Mouse (Mus musculus) ES-E14 (cell line): ENCODE results near the gene Nup153. TPM values are rescaled to one million over a fixed set of nuclear protein-coding genes. Genes with fewer than 3 reads are reported as not detected.

Experiments used
- DNase-seq: peaks from one replicate; pipeline ENCODE4 v3.0.0-alpha.2; 2013; ENCODE audit warnings: low read depth, low spot score
- H3K27ac ChIP-seq: 2 replicates; pipeline ENCODE4 v1.5.1; 2012; ENCODE audit warnings: low read depth, mild to moderate bottlenecking, low read length, moderate library complexity, mixed read lengths; ENCODE audit not compliant: poor library complexity, insufficient read depth, severe bottlenecking
- H3K36me3 ChIP-seq: 2 replicates; pipeline ENCODE4 v1.6.1; 2012; ENCODE audit warnings: mild to moderate bottlenecking, low read length, moderate library complexity, mixed read lengths; ENCODE audit not compliant: control insufficient read depth, poor library complexity, insufficient read depth, severe bottlenecking
- H3K4me1 ChIP-seq, 2 experiments: fragments of 150-350 bp in 1 of 2; sonication (generic) in 1 of 2; 2 replicates each; pipeline ENCODE4 v1.6.1; 2012; ENCODE audit warnings: low read length in 2 of 2, mild to moderate bottlenecking in 1 of 2, mixed read lengths in 1 of 2; ENCODE audit not compliant: control insufficient read depth in 2 of 2, insufficient read depth in 2 of 2, poor library complexity in 1 of 2
- H3K4me3 ChIP-seq, 2 experiments: fragments of 150-350 bp in 1 of 2; sonication (generic) in 1 of 2; 2 replicates each; pipeline ENCODE4 v1.5.1; 2012; ENCODE audit warnings: low read length in 2 of 2, low read depth in 1 of 2, mild to moderate bottlenecking in 1 of 2, mixed read lengths in 1 of 2; ENCODE audit not compliant: insufficient read depth in 1 of 2, poor library complexity in 1 of 2, severe bottlenecking in 1 of 2
- H3K9ac ChIP-seq: 2 replicates; pipeline ENCODE4 v1.6.1; 2012; ENCODE audit warnings: low read depth, mild to moderate bottlenecking, low read length, mixed read lengths; ENCODE audit not compliant: poor library complexity, insufficient read depth, severe bottlenecking
- H3K9me3 ChIP-seq: fragments of 150-350 bp; sonication (generic); 2 replicates; pipeline ENCODE4 v1.6.1; 2012; ENCODE audit warnings: low read depth, mild to moderate bottlenecking, low read length; ENCODE audit not compliant: control insufficient read depth, insufficient read depth
- CHD2 ChIP-seq: IDR thresholded peaks from 2 replicates; pipeline ENCODE4 v1.6.1; 2014; ENCODE audit warnings: mild to moderate bottlenecking, low read depth, low read length, inconsistent platforms
- HCFC1 ChIP-seq: IDR thresholded peaks from 2 replicates; pipeline ENCODE4 v1.6.1; 2012; ENCODE audit warnings: low read length, inconsistent platforms, borderline replicate concordance; ENCODE audit not compliant: insufficient read depth
- MAFK ChIP-seq: IDR thresholded peaks from 2 replicates; pipeline ENCODE4 v1.6.1; 2014; ENCODE audit warnings: mild to moderate bottlenecking, low read depth, low read length, inconsistent platforms; ENCODE audit not compliant: insufficient read depth
- ZC3H11A ChIP-seq: IDR thresholded peaks from 2 replicates; pipeline ENCODE4 v1.6.1; 2012; ENCODE audit warnings: low read depth, mild to moderate bottlenecking, inconsistent platforms, low read length, borderline replicate concordance
- ZNF384 ChIP-seq: IDR thresholded peaks from 2 replicates; pipeline ENCODE4 v1.6.1; 2012; ENCODE audit warnings: low read depth, low read length, inconsistent platforms
- in situ Hi-C, 2 experiments: fragments of 600-800 bp; cut with MboI; formaldehyde crosslinking; loops; one replicate each; pipeline ENCODE4 v1.15.1; 2025; ENCODE audit warnings: low sequenced_read_pairs in 2 of 2, inconsistent platforms in 1 of 2; ENCODE audit not compliant: unreplicated experiment in 2 of 2
- total RNA-seq: library from RNA; depleted of rRNA; stranded (reverse); fragments of 300-350 nt; gene quantifications from 2 replicates; pipeline ENCODE4 v1.2.3, GENCODE M21; 2012

Gene Nup153
- total RNA-seq, 1 experiment: 125 TPM

DNA sequence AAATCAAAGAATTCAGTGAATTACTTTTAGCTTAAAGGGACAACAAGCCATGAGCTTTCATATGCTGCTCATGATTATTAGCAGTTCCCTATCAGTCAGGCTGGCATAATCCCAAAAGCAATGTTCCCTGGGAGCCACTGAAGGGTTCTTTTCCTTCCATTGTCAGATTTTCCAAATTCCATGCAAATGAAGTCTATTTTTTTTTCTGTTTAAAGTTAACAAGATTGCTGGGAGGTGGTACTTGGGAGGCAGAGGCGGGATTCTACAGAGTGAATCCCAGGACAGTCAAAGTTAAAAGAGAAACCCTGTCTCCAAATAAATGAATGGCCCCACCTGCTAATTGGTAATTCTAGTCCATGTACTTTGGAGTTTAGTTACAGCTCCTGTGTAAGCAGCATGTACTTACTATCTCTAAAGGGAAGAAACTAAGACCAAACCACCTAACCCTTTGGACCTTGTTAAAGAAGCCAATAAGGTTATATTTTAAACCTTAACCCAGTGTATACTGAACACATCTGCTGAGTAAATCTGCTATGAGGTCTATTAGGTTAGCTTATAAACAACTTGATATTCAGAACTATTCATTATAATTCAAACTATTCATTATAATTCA, 32.3 kb downstream of the Nup153 start:
- no peaks in the 10 kb centered on the region for H3K9me3 ChIP-seq
- H3K36me3 ChIP-seq: peaks cover 6% of the 10 kb centered on the region
- no peak overlapping the region for H3K4me3 ChIP-seq
- H3K9ac ChIP-seq: no peak overlapping the region
- no peak overlapping the region; the same call in 1 of the 2 replicates for H3K27ac ChIP-seq
- TF ChIP-seq ZNF384 (peak; percentile 73), HCFC1 (no peak)
- in situ Hi-C loops: no loop called here
- peaks cover 0 to 23% of the 10 kb centered on the region in 2 experiments; a peak in 2 of 4 replicates for H3K4me1 ChIP-seq
- no peak for DNase-seq

DNA sequence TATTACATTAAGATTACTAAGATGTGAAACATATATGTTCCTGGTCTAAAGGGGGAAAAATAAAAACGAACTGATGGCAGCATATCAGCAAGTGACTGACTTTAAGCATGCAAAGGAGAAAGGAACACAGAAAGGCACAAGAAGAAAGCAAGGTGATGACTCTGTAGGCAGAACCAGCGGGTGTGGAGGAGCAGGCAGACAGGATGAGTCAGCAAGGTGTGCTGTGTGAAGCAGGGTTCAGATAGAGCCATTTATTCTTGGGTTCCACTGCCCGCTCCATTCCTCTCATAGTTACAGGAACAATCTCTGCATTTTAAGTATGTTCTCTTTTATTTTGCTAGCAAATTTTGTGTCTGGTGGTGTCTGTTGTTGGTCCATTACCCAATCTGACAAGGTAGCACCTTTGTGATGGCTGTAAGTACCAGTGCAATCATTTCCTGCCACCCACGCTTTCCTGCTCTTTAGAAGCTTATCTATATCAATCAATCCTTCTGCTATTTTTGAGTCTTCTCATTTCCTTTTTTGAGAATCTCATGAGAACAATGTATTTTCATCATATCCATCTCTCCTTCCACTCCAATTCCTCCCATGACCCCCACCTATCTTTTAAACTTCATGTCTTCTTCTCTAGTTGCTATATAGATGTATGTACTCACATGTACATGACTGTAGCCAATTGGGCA, 37.0 kb downstream of the Nup153 start:
- no peak for DNase-seq
- Histone ChIP-seq H3K4me3 (no peak overlapping the region), H3K27ac (no peak overlapping the region), H3K9ac (no peak overlapping the region), H3K36me3 (peaks cover 18% of the 10 kb centered on the region), H3K4me1 (peaks cover 0 to 7% of the 10 kb centered on the region in 2 experiments; a peak in 2 of 4 replicates), H3K9me3 (no peaks in the 10 kb centered on the region)
- in situ Hi-C loops: no loop called here
- TF ChIP-seq ZC3H11A (no peak), MAFK (0 out of 2 replicates have a peak, but pooled peaks have one; percentile 58)

DNA sequence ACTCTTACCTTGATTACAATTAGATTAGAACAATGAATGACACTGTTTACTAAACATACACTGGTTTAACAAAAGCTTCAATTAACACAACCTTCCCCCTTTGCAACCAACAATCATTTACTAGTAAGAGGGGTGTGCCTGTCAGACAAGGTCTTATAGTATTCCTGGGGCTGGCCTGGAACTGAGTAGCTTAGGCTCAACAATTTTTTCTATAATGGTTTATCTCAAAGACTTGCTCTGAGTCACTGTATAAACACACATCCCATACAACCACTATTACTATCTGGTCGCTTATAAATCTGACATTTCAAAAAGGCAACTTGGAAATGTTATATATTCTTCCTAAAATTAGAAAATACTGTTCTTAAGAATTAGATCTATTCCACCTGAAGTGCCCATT, 44.4 kb downstream of the Nup153 start:
- Histone ChIP-seq H3K9ac (no peak overlapping the region), H3K4me3 (no peak overlapping the region), H3K27ac (no peak overlapping the region), H3K9me3 (no peaks in the 10 kb centered on the region), H3K36me3 (peaks cover 20% of the 10 kb centered on the region), H3K4me1 (no peaks in the 10 kb centered on the region)
- in situ Hi-C loops: no loop called here
- no peak for DNase-seq
- TF ChIP-seq MAFK (no peak), HCFC1 (no peak), ZC3H11A (no peak), CHD2 (no peak), ZNF384 (no peak)

DNA sequence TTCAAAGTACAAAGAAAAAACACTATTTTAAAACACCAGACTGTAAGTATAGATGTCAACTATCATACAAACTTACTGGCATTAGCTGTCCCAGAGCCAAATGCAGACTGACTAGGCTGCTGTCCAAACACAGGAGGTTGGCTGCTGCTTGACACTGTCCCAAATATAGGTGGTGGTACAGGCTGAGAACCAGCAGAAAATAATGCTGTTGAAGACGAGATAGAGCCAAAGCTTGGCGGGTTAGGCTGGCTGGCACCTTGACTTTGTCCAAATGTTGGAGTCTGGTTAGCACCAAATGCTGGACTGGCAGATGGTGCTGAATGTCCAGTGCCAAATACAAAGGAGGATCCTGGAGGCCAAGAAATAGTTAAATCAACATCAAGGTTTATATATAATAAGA, 44.8 kb downstream of the Nup153 start:
- DNase-seq: no peak
- H3K27ac ChIP-seq: no peak overlapping the region
- in situ Hi-C loops: no loop called here
- H3K9ac ChIP-seq: no peak overlapping the region
- H3K4me3 ChIP-seq: no peak overlapping the region
- peaks cover 20% of the 10 kb centered on the region for H3K36me3 ChIP-seq
- TF ChIP-seq CHD2 (no peak), ZNF384 (no peak), ZC3H11A (no peak), HCFC1 (no peak), MAFK (no peak)
- H3K9me3 ChIP-seq: no peaks in the 10 kb centered on the region
- no peaks in the 10 kb centered on the region for H3K4me1 ChIP-seq

DNA sequence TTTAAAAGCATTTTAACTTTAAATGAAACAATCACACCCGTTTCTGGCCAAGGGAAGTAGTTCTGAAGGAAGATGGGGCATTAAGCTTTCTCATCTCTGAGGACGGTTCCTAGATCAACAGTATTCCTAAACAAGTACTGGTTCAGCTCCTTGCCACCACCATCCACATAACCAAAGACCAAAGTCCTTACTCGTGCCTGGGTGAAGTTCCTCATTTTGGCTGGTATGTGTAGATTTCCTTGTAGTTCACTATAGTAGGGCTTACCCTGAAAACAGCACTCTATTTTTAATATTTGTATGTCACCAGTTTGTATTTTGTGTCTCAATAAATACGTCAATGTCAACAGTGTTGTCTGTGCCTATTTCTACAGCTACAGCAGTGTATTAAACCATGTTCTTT, 50.0 kb downstream of the Nup153 start:
- H3K4me3 ChIP-seq: no peak overlapping the region
- H3K9ac ChIP-seq: no peak overlapping the region
- H3K27ac ChIP-seq: no peak overlapping the region
- TF ChIP-seq ZNF384 (no peak), CHD2 (no peak), ZC3H11A (no peak), HCFC1 (no peak), MAFK (no peak)
- no peaks in the 10 kb centered on the region for H3K9me3 ChIP-seq
- H3K4me1 ChIP-seq: no peaks in the 10 kb centered on the region
- in situ Hi-C loops: no loop called here
- H3K36me3 ChIP-seq: peaks cover 9% of the 10 kb centered on the region
- no peak for DNase-seq
